Mouse (Mus musculus) liver, postnatal 0 days (tissue): ENCODE data around the gene Gm14137.

Experiments used
- CTCF ChIP-seq: sonication (generic); IDR thresholded peaks from 2 replicates; pipeline ENCODE4 v1.5.1; 2016; ENCODE audit warnings: antibody characterized with exemption, low read depth
- EP300 ChIP-seq: IDR thresholded peaks from 2 replicates; pipeline ENCODE4 v1.6.1; 2016; ENCODE audit warnings: antibody characterized with exemption, low read depth, mild to moderate bottlenecking

DNA sequence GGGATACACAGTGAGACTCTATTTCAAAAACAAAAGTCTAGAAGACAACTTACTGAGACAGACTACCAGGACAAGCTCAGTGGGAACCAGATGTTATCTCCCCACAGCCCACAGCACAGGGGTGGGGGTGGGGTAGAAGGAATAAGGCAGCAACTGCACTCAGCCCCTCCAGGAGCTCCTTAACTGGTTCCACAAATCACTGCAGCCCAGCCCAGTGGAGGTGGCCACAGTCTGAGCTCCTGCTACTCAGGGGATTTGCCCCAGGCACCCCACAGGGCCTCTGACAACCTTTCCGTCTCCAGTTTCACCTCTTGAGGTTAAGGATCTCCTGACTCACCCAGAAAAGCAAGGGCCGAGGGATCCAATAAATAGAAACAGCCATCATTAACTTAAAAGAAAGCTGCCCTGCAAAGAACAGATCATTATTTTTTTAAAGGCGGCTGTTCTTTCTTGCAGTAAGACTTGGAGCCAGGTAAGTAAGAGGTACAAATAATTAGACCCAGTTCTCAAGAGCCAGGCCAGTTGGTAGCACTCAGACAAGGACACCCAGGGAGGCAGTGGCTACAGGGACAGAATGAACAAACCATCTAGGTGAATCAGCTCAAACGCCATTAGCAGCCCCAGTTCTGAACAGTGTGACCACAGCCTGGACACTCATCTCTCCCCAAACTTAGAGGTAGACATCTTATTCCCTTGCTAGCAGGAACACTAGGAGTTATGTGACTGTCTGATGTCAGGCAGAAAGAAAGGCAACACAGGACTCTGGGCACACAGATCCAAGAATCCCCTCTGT lies 22.2 kb downstream of the Gm14137 start:
- TF ChIP-seq EP300 = no peak
- TF ChIP-seq CTCF = no peak
